Mouse (Mus musculus) olfactory bulb, adult 2 months (tissue): ENCODE measurements around the gene Cdh9.

Experiments used
- CTCF ChIP-seq: fragments of 200-500 bp; IDR thresholded peaks from 2 replicates; pipeline ENCODE4 v1.5.1; 2012; ENCODE audit warnings: low read depth, mild to moderate bottlenecking, low read length, moderate library complexity; ENCODE audit not compliant: insufficient read depth
- POLR2A ChIP-seq: fragments of 200-500 bp; IDR thresholded peaks from 2 replicates; pipeline ENCODE4 v1.6.1; 2012; ENCODE audit warnings: mild to moderate bottlenecking, low read depth, low read length, moderate library complexity; ENCODE audit not compliant: insufficient read depth

DNA sequence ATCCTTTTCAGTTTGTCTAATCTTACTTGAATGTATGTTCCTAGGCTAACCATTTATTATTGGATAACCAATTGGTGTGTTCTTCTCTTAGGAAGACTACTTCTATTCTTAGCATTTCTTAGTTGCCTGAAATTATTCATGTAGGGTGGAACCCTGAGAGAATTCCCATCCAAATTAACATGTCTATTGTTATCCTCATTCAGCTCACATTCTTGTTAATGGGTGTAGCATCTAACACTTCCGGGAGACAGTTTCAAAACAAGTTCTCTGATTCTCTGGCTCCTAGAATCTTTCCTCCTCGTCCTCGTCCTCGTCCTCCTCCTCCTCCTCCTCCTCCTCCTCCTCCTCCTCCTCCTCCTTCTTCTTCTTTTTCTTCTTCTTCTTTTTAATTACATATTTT, 10.5 kb downstream of the Cdh9 start:
- no peak for TF ChIP-seq POLR2A
- no peak for TF ChIP-seq CTCF
